22 mouse cellular contexts compared by ENCODE assay signal in the genomic region with DNA sequence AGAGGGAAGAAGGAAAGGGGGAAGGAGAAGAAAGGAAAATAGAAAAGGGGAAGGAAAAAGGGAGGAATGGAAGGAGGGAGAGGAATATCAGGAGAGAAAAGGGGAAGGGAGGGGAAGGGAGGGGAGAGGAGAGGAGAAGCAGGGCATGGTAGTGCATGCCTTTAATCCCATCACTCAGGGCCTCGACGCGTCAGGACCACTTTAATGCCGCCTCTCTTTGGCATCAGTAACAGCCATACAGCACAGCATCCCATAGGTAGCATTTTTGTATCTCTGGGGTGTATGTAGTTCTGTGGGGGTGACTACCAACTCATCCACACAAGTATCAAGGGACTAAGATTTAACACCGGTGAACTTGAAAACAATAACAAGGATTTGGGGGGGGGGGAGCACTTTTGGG. TPM values are rescaled to one million over a fixed set of nuclear protein-coding genes. Genes with fewer than 3 reads are reported as not detected.
A peak's percentile ranks its signal among the peaks of the same experiment; 100 is the strongest.
DNase-seq lines count a peak whose midpoint lies in the region; ATAC-seq and TF ChIP-seq lines count a peak whose summit lies in the region.
"Had no signal": no experiment of that assay in that cellular context is flagged by ENCODE, and none has a peak within 500 bp of the region (broad histone marks: within the 10 kb centered on the region; RNA-seq: fewer than 3 reads in every experiment).

No protein-coding gene starts in this region.

- no peaks in the 10 kb centered on the region for H3K36me3 ChIP-seq in kidney, adult 2 months (ENCODE audit: control insufficient read depth, insufficient read depth, low read length)
- H3K36me3 ChIP-seq in liver, postnatal 0 days (replicated peaks; ENCODE audit: insufficient read depth, low read length) = no peaks in the 10 kb centered on the region
- no peaks in the 10 kb centered on the region for H3K36me3 ChIP-seq in liver, embryonic 11.5 days (ENCODE audit: control insufficient read depth, insufficient read depth, low read length)
- H3K36me3 ChIP-seq: embryonic facial prominence, embryonic 12.5 days; embryonic facial prominence, embryonic 15.5 days; forebrain, embryonic 10.5 days; forebrain, embryonic 12.5 days had no signal

- WGBS in kidney, adult 2 months = 89% methylated on average over 5 of the region's 5 CpGs
- 87% methylated on average over 5 of the region's 5 CpGs for WGBS in liver, postnatal 0 days (ENCODE audit: insufficient replicate concordance)
- WGBS in liver, embryonic 11.5 days = 90% methylated on average over 5 of the region's 5 CpGs

- no peak overlapping the region for H3K9ac ChIP-seq in liver, postnatal 0 days (replicated peaks)
- H3K9ac ChIP-seq in liver, embryonic 11.5 days (ENCODE audit: low read depth, low read length) = no peak overlapping the region
- H3K9ac ChIP-seq: embryonic facial prominence, embryonic 12.5 days; embryonic facial prominence, embryonic 15.5 days; forebrain, embryonic 12.5 days had no signal

- no peak overlapping the region for H3K4me3 ChIP-seq in kidney, adult 2 months (ENCODE audit: insufficient read depth, low read depth, low read length)
- no peak overlapping the region for H3K4me3 ChIP-seq in liver, postnatal 0 days (ENCODE audit: low read depth, low read length)
- no peak overlapping the region for H3K4me3 ChIP-seq in liver, embryonic 11.5 days (ENCODE audit: low read depth, low read length)
- H3K4me3 ChIP-seq in brown adipose tissue, adult 24 weeks (ENCODE audit: insufficient read depth, low read depth, low read length) = no peak overlapping the region
- H3K4me3 ChIP-seq: embryonic facial prominence, embryonic 12.5 days; embryonic facial prominence, embryonic 15.5 days; erythroblast, embryonic 14.5 days; forebrain, embryonic 10.5 days; forebrain, embryonic 12.5 days had no signal

- TF ChIP-seq EP300 in liver, postnatal 0 days (IDR thresholded peaks at IDR 0.05; ENCODE audit: low read depth) = no peak

- no peak overlapping the region for H3K4me2 ChIP-seq in liver, postnatal 0 days (ENCODE audit: low read depth, low read length)
- H3K4me2 ChIP-seq in liver, embryonic 11.5 days = no peak overlapping the region
- H3K4me2 ChIP-seq: embryonic facial prominence, embryonic 12.5 days; embryonic facial prominence, embryonic 15.5 days; forebrain, embryonic 12.5 days had no signal

- DNase-seq in kidney, adult 2 months = no peak
- DNase-seq in kidney, postnatal 4 days = no peak
- no peak for DNase-seq in liver, postnatal 0 days
- DNase-seq in liver, embryonic 11.5 days (ENCODE audit: low spot score) = no peak
- DNase-seq in adrenal gland, postnatal 4 days (ENCODE audit: low spot score in 2 of 2) = no peak
- DNase-seq: adrenal gland, postnatal 10 days; adrenal gland, postnatal 25 days; cerebellum, adult 11 months; cerebellum, adult 18-20 months; cerebellum, adult 8-10 months; cerebellum, adult 9-11 months; cerebellum, postnatal 14 days; cerebellum, postnatal 36 days; embryo, embryonic 11 days had no signal

- TF ChIP-seq POLR2A in kidney, adult 2 months (IDR thresholded peaks at IDR 0.05; ENCODE audit: low read depth, low read length) = no peak

- TF ChIP-seq CTCF in kidney, adult 2 months (conservative IDR thresholded peaks at IDR 0.05; ENCODE audit: insufficient read depth, insufficient read length, low read depth, low read length) = no peak
- no peak for TF ChIP-seq CTCF in liver, postnatal 0 days (IDR thresholded peaks at IDR 0.05; ENCODE audit: low read depth)

- peaks cover 7% of the 10 kb centered on the region for H3K4me1 ChIP-seq in kidney, adult 2 months (ENCODE audit: control insufficient read depth, insufficient read depth, low read length)
- H3K4me1 ChIP-seq in liver, postnatal 0 days (ENCODE audit: insufficient read depth) = no peaks in the 10 kb centered on the region; the same call in 1 of the 2 replicates
- H3K4me1 ChIP-seq in liver, embryonic 11.5 days (replicated peaks; ENCODE audit: control insufficient read depth, insufficient read depth, low read length) = no peaks in the 10 kb centered on the region
- H3K4me1 ChIP-seq in brown adipose tissue, adult 24 weeks (ENCODE audit: control insufficient read depth, insufficient read depth, insufficient read length, low read length) = peaks cover 13% of the 10 kb centered on the region
- H3K4me1 ChIP-seq: embryonic facial prominence, embryonic 12.5 days; embryonic facial prominence, embryonic 15.5 days had no signal

- no peak for ATAC-seq in liver, postnatal 0 days
- ATAC-seq in liver, embryonic 11.5 days (replicated peaks; ENCODE audit: low FRiP score) = no peak
- ATAC-seq: forebrain, embryonic 14.5 days; forebrain, embryonic 16.5 days had no signal

- 0 out of 2 replicates have a peak overlapping the region, but pooled peaks have one; percentile 83 for H3K27ac ChIP-seq in kidney, adult 2 months (ENCODE audit: insufficient read depth, low read depth, low read length)
- peak overlapping the region; percentile 84 for H3K27ac ChIP-seq in liver, postnatal 0 days (ENCODE audit: low read depth)
- H3K27ac ChIP-seq in liver, embryonic 11.5 days (ENCODE audit: low read depth, low read length) = no peak overlapping the region
- H3K27ac ChIP-seq in brown adipose tissue, adult 24 weeks (replicated peaks; ENCODE audit: low read depth, low read length) = peak overlapping the region; percentile 94
- H3K27ac ChIP-seq: embryonic facial prominence, embryonic 12.5 days; embryonic facial prominence, embryonic 15.5 days; forebrain, embryonic 12.5 days had no signal

- no peaks in the 10 kb centered on the region for H3K27me3 ChIP-seq in kidney, adult 2 months (replicated peaks; ENCODE audit: control insufficient read depth, insufficient read depth, low read length)
- H3K27me3 ChIP-seq in liver, postnatal 0 days (ENCODE audit: insufficient read depth, low read length) = no peaks in the 10 kb centered on the region
- no peaks in the 10 kb centered on the region for H3K27me3 ChIP-seq in liver, embryonic 11.5 days (replicated peaks; ENCODE audit: control insufficient read depth, insufficient read depth, low read length)
- H3K27me3 ChIP-seq: embryonic facial prominence, embryonic 12.5 days; embryonic facial prominence, embryonic 15.5 days; forebrain, embryonic 12.5 days had no signal

- H3K9me3 ChIP-seq in liver, postnatal 0 days (ENCODE audit: low read length) = no peaks in the 10 kb centered on the region
- no peaks in the 10 kb centered on the region for H3K9me3 ChIP-seq in liver, embryonic 11.5 days (ENCODE audit: control insufficient read depth, low read length)
- H3K9me3 ChIP-seq: embryonic facial prominence, embryonic 12.5 days; embryonic facial prominence, embryonic 15.5 days; forebrain, embryonic 10.5 days; forebrain, embryonic 12.5 days had no signal

RNA-seq across cellular contexts. Expression of gene Fam214a, which starts 22.0 kb away (rescaled TPM):
- 12.1 and 12.8 TPM in 2 replicates for polyA plus RNA-seq in kidney, adult 2 months (2012; rRNA removed)
- polyA plus RNA-seq in liver, postnatal 0 days (2015; fragmentation: Nextera tagmentation; extraction: Ambion mirVana) = 4.8 and 6.4 TPM in 2 replicates
- 3.3 and 3.7 TPM in 2 replicates for polyA plus RNA-seq in liver, embryonic 11.5 days (2014; fragmentation: Nextera tagmentation; extraction: Ambion mirVana)
- polyA plus RNA-seq in brown adipose tissue, adult 24 weeks (2012; ENCODE audit: insufficient read depth, insufficient read length, missing spikeins) = 29.9 and 41.0 TPM in 2 replicates
- 10 to 100 TPM; 90.2 to 99.4 TPM for total RNA-seq in adrenal gland, postnatal 4 days (2021)
- polyA plus RNA-seq: erythroblast, embryonic 14.5 days had no signal
